Mouse (Mus musculus) liver, adult 2 months (tissue): ENCODE data around the gene Desi1. TPM values are rescaled to one million over a fixed set of nuclear protein-coding genes. Genes with fewer than 3 reads are reported as not detected.
"Not testable (repeated sequence)": the region's sequence is repeated elsewhere in the genome, so short reads cannot be mapped to it uniquely, and the experiment has no call there.

Experiments
- DNase-seq: peaks from one replicate; pipeline ENCODE4 v3.0.0-alpha.2; 2011; ENCODE audit warnings: low read depth, low spot score; ENCODE audit errors: extremely low read depth
- H3K27ac ChIP-seq: fragments of 200-500 bp; replicated peaks from 2 replicates; pipeline ENCODE4 v1.5.1; 2012; ENCODE audit warnings: low read depth, mild to moderate bottlenecking, control low read depth, inconsistent platforms, low read length; ENCODE audit not compliant: insufficient read depth
- H3K27me3 ChIP-seq: fragments of 200-500 bp; 2 replicates; pipeline ENCODE4 v1.6.1; 2012; ENCODE audit warnings: mild to moderate bottlenecking, moderate library complexity, low read length, inconsistent platforms; ENCODE audit not compliant: control insufficient read depth, insufficient read depth
- H3K36me3 ChIP-seq: fragments of 200-500 bp; 2 replicates; pipeline ENCODE4 v1.6.1; 2012; ENCODE audit warnings: low read length, inconsistent platforms; ENCODE audit not compliant: control insufficient read depth, insufficient read depth
- H3K4me1 ChIP-seq: fragments of 200-500 bp; 2 replicates; pipeline ENCODE4 v1.6.1; 2011; ENCODE audit warnings: low read length; ENCODE audit not compliant: control insufficient read depth, insufficient read depth
- H3K4me3 ChIP-seq: fragments of 200-500 bp; 2 replicates; pipeline ENCODE4 v1.5.1; 2011; ENCODE audit warnings: low read depth, mild to moderate bottlenecking, control low read depth, low read length, moderate library complexity; ENCODE audit not compliant: insufficient read depth
- H3K79me2 ChIP-seq: fragments of 200-500 bp; 2 replicates; pipeline ENCODE4 v1.6.1; 2012; ENCODE audit warnings: inconsistent platforms, mild to moderate bottlenecking, low read length, moderate library complexity; ENCODE audit not compliant: control insufficient read depth, insufficient read depth
- H3K9ac ChIP-seq: fragments of 200-500 bp; 2 replicates; pipeline ENCODE4 v1.6.1; 2012; ENCODE audit warnings: low read depth, mild to moderate bottlenecking, control low read depth, inconsistent platforms, low read length
- CTCF ChIP-seq: fragments of 200-500 bp; IDR thresholded peaks from 2 replicates; pipeline ENCODE4 v1.5.1; 2011; ENCODE audit warnings: low read depth, low read length, control low read depth
- POLR2A ChIP-seq: fragments of 200-500 bp; IDR thresholded peaks from 2 replicates; pipeline ENCODE4 v1.6.1; 2011; ENCODE audit warnings: low read length, control low read depth; ENCODE audit not compliant: insufficient read depth; ENCODE audit errors: extremely low read depth
- WGBS: fragments of 180-500 bp; shearing (Covaris S2); methylation state at CpG from one replicate; pipeline ENCODE4 v1.1.7; 2018; 5-methylcytosine and 5-hydroxymethylcytosine counted together
- polyA plus RNA-seq: library from polyadenylated mRNA; depleted of rRNA; stranded (reverse); fragments of >200 nt; gene quantifications from 2 replicates; pipeline ENCODE4 v1.2.3, GENCODE M21; 2012
- total RNA-seq: library from RNA; depleted of rRNA; stranded (reverse); fragments of >200 nt; gene quantifications from 2 replicates; pipeline ENCODE4 v1.2.3, GENCODE M21; 2014

Gene Desi1
- total and polyA plus RNA-seq, 2 experiments: 6.6 to 31.1 TPM

DNA sequence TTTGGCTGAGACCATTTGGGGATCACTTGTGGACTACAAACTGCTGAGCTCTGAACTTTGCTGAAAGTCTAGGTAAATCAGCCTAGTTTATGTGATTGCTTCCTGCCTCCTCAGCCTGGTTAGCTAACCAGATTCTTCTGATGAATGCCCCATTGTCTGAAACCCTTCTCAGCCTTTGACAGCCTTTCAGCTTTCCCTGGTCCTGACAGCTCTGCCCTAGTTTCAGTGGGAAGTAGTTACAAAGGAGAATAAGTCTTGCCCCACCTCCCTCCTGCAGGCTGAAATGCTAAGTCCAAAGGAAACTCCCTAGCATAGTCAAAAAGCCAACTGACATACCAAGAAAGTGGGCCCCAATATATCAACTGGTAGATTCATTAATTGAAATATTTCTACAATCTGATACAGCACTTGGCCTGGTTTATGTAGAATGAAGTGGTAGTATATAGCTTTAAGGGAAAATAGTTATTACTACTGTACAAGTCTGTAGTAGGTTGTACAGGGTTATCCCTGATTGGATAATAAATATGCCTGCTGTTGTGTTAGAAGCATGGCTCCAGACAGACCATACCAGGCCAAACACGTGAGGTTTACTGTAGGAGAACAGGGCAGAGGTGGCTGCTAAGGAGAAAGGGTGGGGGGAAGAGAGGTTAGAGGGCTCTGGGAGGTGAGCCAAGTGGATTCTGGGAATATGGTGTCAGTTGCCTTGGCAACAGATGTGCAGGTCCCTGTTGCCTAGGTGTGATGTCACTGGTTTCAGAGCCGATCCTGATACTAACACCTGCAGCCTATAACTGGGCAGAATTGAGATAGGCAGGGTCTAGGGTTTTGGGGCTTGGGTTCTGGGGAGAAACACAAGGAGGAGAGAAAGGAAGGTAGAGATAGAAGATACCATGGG lies 48.1 kb downstream of the Desi1 start:
- no peak for DNase-seq
- WGBS: 61% methylated on average over 2 of the region's 2 CpGs
- H3K36me3 ChIP-seq: no peaks in the 10 kb centered on the region
- TF ChIP-seq POLR2A (no peak), CTCF (no peak)
- H3K27me3 ChIP-seq: no peaks in the 10 kb centered on the region
- no peak overlapping the region for H3K4me3 ChIP-seq
- H3K27ac ChIP-seq: no peak overlapping the region
- no peaks in the 10 kb centered on the region for H3K79me2 ChIP-seq
- H3K9ac ChIP-seq: no peak overlapping the region
- peaks cover 4% of the 10 kb centered on the region; the same call in 1 of the 2 replicates for H3K4me1 ChIP-seq

DNA sequence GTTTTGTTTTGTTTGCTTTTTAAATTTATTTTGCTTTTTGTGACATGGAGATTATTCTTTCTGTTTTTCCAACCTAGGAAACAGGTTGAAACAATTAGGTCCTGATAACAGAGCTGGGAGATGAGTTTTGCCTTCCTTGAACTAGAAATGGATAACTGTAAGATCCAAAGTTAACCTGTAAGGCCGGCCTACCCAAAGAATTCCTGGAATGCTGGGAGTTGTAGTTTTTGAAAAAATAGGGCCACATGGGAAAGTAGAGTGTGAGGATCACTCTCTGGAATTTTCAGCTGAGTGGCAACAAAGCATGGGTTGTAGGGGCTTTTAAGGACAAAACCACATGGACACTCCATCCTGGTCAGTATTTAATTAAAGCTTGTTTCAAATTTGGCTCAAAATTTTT lies 51.5 kb downstream of the Desi1 start:
- WGBS: 72% methylated on average over 1 of the region's 1 CpGs
- no peak for DNase-seq
- Histone ChIP-seq H3K36me3 (no peaks in the 10 kb centered on the region), H3K4me3 (no peak overlapping the region), H3K27ac (no peak overlapping the region), H3K9ac (no peak overlapping the region), H3K4me1 (no peaks in the 10 kb centered on the region), H3K79me2 (no peaks in the 10 kb centered on the region), H3K27me3 (no peaks in the 10 kb centered on the region)
- TF ChIP-seq POLR2A (no peak), CTCF (no peak)

DNA sequence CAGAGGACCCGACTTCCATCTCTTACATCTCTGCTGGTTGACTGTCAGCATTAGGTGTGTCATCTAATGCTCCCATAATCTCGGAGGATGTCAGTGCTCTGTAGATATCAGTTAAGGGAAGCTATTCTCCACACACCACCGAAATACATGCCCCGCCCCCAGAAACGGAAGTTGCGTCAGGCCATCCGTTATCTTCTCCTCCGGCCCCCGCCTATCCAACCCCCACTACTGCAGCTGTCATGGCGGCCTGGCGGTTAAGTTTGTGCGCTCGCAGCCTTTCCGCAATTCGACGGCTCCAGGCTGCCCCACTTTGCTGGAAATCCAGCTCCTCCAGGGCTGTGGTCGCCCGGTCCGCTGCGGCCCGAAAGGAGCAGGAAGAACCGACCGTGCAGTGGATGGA lies 53.3 kb downstream of the Desi1 start, which contains the start of gene 1700029P11Rik:
1700029P11Rik (plus strand) TSS at position 220 of the 400 bp plus-strand sequence.
- Histone ChIP-seq H3K27me3 (no peaks in the 10 kb centered on the region), H3K4me1 (no peaks in the 10 kb centered on the region), H3K4me3 (no peak within 1 kb of the TSS), H3K27ac (no peak within 1 kb of the TSS), H3K36me3 (no peaks in the 10 kb centered on the region), H3K9ac (no peak within 1 kb of the TSS), H3K79me2 (no peaks in the 10 kb centered on the region)
- TF ChIP-seq CTCF (no peak), POLR2A (no peak)
- 92% methylated on average over 23 of the region's 23 CpGs for WGBS
- no peak for DNase-seq

DNA sequence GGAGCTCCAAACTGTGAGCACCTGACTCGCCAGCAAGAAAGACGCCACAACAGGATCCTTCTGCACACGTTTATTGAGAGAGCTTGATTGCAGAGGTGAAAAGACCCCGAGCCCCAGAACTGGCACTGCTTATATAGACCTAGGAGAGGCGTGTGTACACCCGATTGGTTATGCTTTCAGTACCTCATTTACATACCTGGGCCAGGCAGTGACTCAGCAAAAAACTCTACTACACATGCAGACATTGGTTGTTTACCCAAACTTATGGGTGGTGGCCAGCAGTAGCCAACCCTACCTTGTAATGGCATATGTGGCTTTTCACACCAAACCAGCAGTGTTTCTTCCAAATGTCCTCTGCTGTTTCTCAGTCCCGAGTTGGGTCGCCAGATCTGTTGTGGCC lies 58.5 kb downstream of the Desi1 start:
- not testable (repeated sequence) for H3K9ac ChIP-seq, H3K27ac ChIP-seq, H3K27me3 ChIP-seq, H3K79me2 ChIP-seq, H3K4me3 ChIP-seq, H3K4me1 ChIP-seq, DNase-seq, H3K36me3 ChIP-seq
- 94% methylated on average over 8 of the region's 8 CpGs for WGBS

DNA sequence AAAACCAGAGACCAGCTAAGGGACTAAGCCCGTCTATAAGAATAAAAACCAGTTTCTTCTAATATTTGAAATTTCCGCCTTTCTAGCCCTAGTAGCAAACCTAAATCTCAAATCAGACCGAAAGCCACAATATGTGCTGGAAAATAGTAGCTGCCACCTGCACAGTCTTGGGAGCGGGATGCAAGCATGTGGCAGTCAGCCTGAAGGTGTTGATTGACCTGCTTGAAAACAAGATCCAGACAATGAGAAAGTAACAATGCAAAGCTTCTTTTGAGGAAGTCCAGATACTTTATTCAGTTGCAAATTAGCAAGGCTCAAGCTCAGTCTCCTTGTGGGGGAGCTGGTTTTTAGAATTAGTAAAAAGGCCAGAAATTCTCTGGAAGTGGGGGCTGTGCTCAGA lies 63.2 kb downstream of the Desi1 start:
- WGBS: 94% methylated on average over 4 of the region's 4 CpGs
- H3K4me3 ChIP-seq, H3K27me3 ChIP-seq, H3K27ac ChIP-seq, H3K9ac ChIP-seq, DNase-seq, H3K79me2 ChIP-seq, H3K36me3 ChIP-seq, H3K4me1 ChIP-seq: not testable (repeated sequence)

DNA sequence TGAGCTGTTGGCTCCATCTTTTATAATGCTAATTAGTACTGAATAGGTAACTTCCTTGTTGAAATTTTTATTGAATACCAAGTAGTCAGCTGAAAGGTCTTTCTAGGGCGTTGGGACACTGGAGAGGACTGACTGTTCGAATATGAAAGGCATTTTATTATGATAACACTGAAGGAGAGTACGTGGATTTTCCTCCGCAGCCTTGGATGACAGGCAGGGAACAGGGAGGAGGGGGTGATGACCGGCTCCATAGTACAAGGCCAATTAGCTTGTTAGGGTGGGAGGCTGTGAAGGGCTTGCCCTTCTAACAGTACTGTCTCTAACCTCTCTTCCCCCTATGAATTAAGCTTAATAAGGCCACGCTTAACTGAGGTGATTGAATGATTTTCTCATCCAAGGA lies 64.0 kb downstream of the Desi1 start:
- not testable (repeated sequence) for H3K79me2 ChIP-seq, DNase-seq, H3K4me3 ChIP-seq, H3K27ac ChIP-seq, H3K4me1 ChIP-seq, H3K9ac ChIP-seq, H3K36me3 ChIP-seq, H3K27me3 ChIP-seq
- 87% methylated on average over 6 of the region's 6 CpGs for WGBS
